29 mouse cellular contexts compared by ENCODE assay signal in genomic region chr14:121952046-121952400, GRCm38 (mm10). TPM values are rescaled to one million over a fixed set of nuclear protein-coding genes. Genes with fewer than 3 reads are reported as not detected.
DNase-seq lines count a peak whose midpoint lies in the region; ATAC-seq lines count a peak whose summit lies in the region.
"Had no signal": no experiment of that assay in that cellular context is flagged by ENCODE, and none has a peak within 500 bp of the region (broad histone marks: within the 10 kb centered on the region; RNA-seq: fewer than 3 reads in every experiment).

No protein-coding gene starts in this region.

- peak; percentile 68 for DNase-seq in heart, adult 11 months
- no peak for DNase-seq in heart, adult 18-20 months
- no peak for DNase-seq in liver, embryonic 13.5 days
- DNase-seq in liver, embryonic 11.5 days (ENCODE audit: low spot score) = no peak
- DNase-seq in CD4-positive helper T cell, adult 2 months (ENCODE audit: low read depth, low spot score) = peak; percentile 19
- DNase-seq in splenic B cell, adult 2 months (ENCODE audit: low read depth, low spot score) = peak; percentile 5
- no peak for DNase-seq in yolk sac, embryonic 10.5 days (ENCODE audit: low spot score)
- DNase-seq: adrenal gland, postnatal 10 days; adrenal gland, postnatal 36 days; cerebellum, adult 18-20 months; cerebellum, adult 9-10 months; cerebellum, postnatal 14 days; forebrain, postnatal 0 days; gastrocnemius, adult 2 months; gastrocnemius, postnatal 14 days; heart, postnatal 36 days had no signal

- H3K4me2 ChIP-seq in liver, embryonic 13.5 days = no peak overlapping the region
- no peak overlapping the region for H3K4me2 ChIP-seq in liver, embryonic 11.5 days
- H3K4me2 ChIP-seq: embryonic facial prominence, embryonic 12.5 days; embryonic facial prominence, embryonic 15.5 days; heart, embryonic 11.5 days; hindbrain, embryonic 14.5 days had no signal

- H3K27me3 ChIP-seq in liver, embryonic 13.5 days = no peaks in the 10 kb centered on the region
- no peaks in the 10 kb centered on the region for H3K27me3 ChIP-seq in liver, embryonic 11.5 days (replicated peaks; ENCODE audit: control insufficient read depth, insufficient read depth, low read length)
- H3K27me3 ChIP-seq in splenic B cell, adult 2 months (ENCODE audit: control insufficient read depth, insufficient read depth, low read length, poor library complexity, severe bottlenecking) = no peaks in the 10 kb centered on the region
- H3K27me3 ChIP-seq: CH12.LX; embryonic facial prominence, embryonic 12.5 days; embryonic facial prominence, embryonic 15.5 days; Patski had no signal

- peaks cover 7% of the 10 kb centered on the region; the same call in 1 of the 2 replicates for H3K36me3 ChIP-seq in liver, embryonic 13.5 days
- H3K36me3 ChIP-seq in liver, embryonic 11.5 days (ENCODE audit: control insufficient read depth, insufficient read depth, low read length) = no peaks in the 10 kb centered on the region
- peaks cover 21% of the 10 kb centered on the region for H3K36me3 ChIP-seq in splenic B cell, adult 2 months (ENCODE audit: control insufficient read depth, insufficient read depth, low read length, poor library complexity, severe bottlenecking)

- H3K9me3 ChIP-seq in liver, embryonic 13.5 days (replicated peaks) = no peaks in the 10 kb centered on the region
- no peaks in the 10 kb centered on the region for H3K9me3 ChIP-seq in liver, embryonic 11.5 days (ENCODE audit: control insufficient read depth, low read length)
- H3K9me3 ChIP-seq: embryonic facial prominence, embryonic 12.5 days; embryonic facial prominence, embryonic 15.5 days; G1E; hindbrain, embryonic 10.5 days had no signal

- WGBS in liver, embryonic 13.5 days (ENCODE audit: insufficient replicate concordance) = 64% methylated on average over 5 of the region's 5 CpGs
- 82% methylated on average over 5 of the region's 5 CpGs for WGBS in liver, embryonic 11.5 days

- peaks cover 27% of the 10 kb centered on the region for H3K4me1 ChIP-seq in liver, embryonic 13.5 days (replicated peaks)
- peaks cover 9% of the 10 kb centered on the region for H3K4me1 ChIP-seq in liver, embryonic 11.5 days (replicated peaks; ENCODE audit: control insufficient read depth, insufficient read depth, low read length)
- H3K4me1 ChIP-seq: hindbrain, embryonic 10.5 days had no signal

- peak overlapping the region; percentile 45; the same call in 1 of the 2 replicates for H3K27ac ChIP-seq in liver, embryonic 13.5 days
- H3K27ac ChIP-seq in liver, embryonic 11.5 days (ENCODE audit: low read depth, low read length) = no peak overlapping the region
- H3K27ac ChIP-seq: embryonic facial prominence, embryonic 12.5 days; embryonic facial prominence, embryonic 15.5 days; gastrocnemius, adult 2 months; heart, adult 2 months; hindbrain, embryonic 10.5 days; hindbrain, embryonic 14.5 days; hindbrain, postnatal 0 days had no signal

- ATAC-seq in liver, embryonic 13.5 days (ENCODE audit: low read depth) = no peak; the same call in 1 of the 2 replicates
- ATAC-seq in liver, embryonic 11.5 days (replicated peaks; ENCODE audit: low FRiP score) = no peak
- ATAC-seq: forebrain, embryonic 14.5 days; forebrain, postnatal 0 days; hindbrain, postnatal 0 days; Patski had no signal

- no peak overlapping the region for H3K4me3 ChIP-seq in liver, embryonic 13.5 days (replicated peaks)
- no peak overlapping the region for H3K4me3 ChIP-seq in liver, embryonic 11.5 days (ENCODE audit: low read depth, low read length)
- H3K4me3 ChIP-seq: embryonic facial prominence, embryonic 12.5 days; embryonic facial prominence, embryonic 15.5 days; gastrocnemius, adult 2 months; heart, adult 2 months; hindbrain, embryonic 10.5 days had no signal

- H3K9ac ChIP-seq in liver, embryonic 13.5 days = no peak overlapping the region
- no peak overlapping the region for H3K9ac ChIP-seq in liver, embryonic 11.5 days (ENCODE audit: low read depth, low read length)
- H3K9ac ChIP-seq: embryonic facial prominence, embryonic 12.5 days; embryonic facial prominence, embryonic 15.5 days; forebrain, postnatal 0 days; hindbrain, embryonic 14.5 days had no signal

RNA-seq across cellular contexts. Expression of gene Gpr183, which starts 13.0 kb away (rescaled TPM):
- total RNA-seq in heart, adult 18-20 months (2021) = 1 to 10 TPM in 1 of 2 experiments, under 1 TPM in 1; 0.62 to 1.8 TPM
- 0.96 and 1.3 TPM in 2 replicates for polyA plus RNA-seq in liver, embryonic 13.5 days (2015; fragmentation: Nextera tagmentation; extraction: Ambion mirVana)
- polyA plus RNA-seq in liver, embryonic 11.5 days (2014; fragmentation: Nextera tagmentation; extraction: Ambion mirVana) = 3.2 and 3.9 TPM in 2 replicates
- polyA plus RNA-seq: Patski had no signal

RNA-seq across cellular contexts. Expression of gene Gpr18, which starts 36.4 kb away (rescaled TPM):
- 1 to 10 TPM in 1 of 2 experiments, under 1 TPM in 1; 0.22 to 1.8 TPM for total RNA-seq in heart, adult 18-20 months (2021)
- polyA plus RNA-seq in liver, embryonic 13.5 days (2015; fragmentation: Nextera tagmentation; extraction: Ambion mirVana) = 0.14 TPM in 1 of 2 replicates, not detected in the other
- polyA plus RNA-seq in liver, embryonic 11.5 days (2014; fragmentation: Nextera tagmentation; extraction: Ambion mirVana) = not detected in 2 replicates
- total RNA-seq: forebrain, postnatal 0 days; gastrocnemius, adult 2 months; gastrocnemius, postnatal 14 days; gastrocnemius, postnatal 4 days; hindbrain, postnatal 0 days had no signal
- polyA plus RNA-seq: forebrain, embryonic 14.5 days; forebrain, postnatal 0 days; G1E; heart, embryonic 14.5 days; hindbrain, embryonic 14.5 days; hindbrain, postnatal 0 days had no signal

Comparison
In these comparisons a context has a peak if more than half of its experiments do, and no peak if none do; other contexts are left out.
1. DNase-seq: peak in heart, adult 11 months (single experiment), CD4-positive helper T cell, adult 2 months (single experiment) and splenic B cell, adult 2 months (single experiment); none in heart, adult 18-20 months (0 of 2), liver, embryonic 13.5 days (single experiment), liver, embryonic 11.5 days (single experiment) and yolk sac, embryonic 10.5 days (single experiment).